Comparison of ENCODE assay signal across 8 mouse cellular contexts in genomic region chr4:155601091-155601996, GRCm38 (mm10). TPM values are rescaled to one million over a fixed set of nuclear protein-coding genes. Genes with fewer than 3 reads are reported as not detected.
A peak's percentile ranks its signal among the peaks of the same experiment; 100 is the strongest.
DNase-seq lines count a peak whose midpoint lies in the region; ATAC-seq lines count a peak whose summit lies in the region.

TSS of gene Slc35e2 (plus strand) at chr4:155601416.

- DNase-seq in T-cell, adult 2 months (ENCODE audit: low spot score) = peak; percentile 89
- peak; percentile 95 to 96 for DNase-seq in cerebellum, postnatal 36 days
- peak; percentile 88 for DNase-seq in gastrocnemius, adult 18-20 months (ENCODE audit: low spot score)
- peak; percentile 85 to 91 for DNase-seq in left cerebral cortex, adult 18-20 months (ENCODE audit: low spot score in 2 of 2)
- peak; percentile 92 for DNase-seq in right cerebral cortex, adult 18-20 months
- DNase-seq in urinary bladder, postnatal 10 days (ENCODE audit: low spot score) = peak; percentile 74

- H3K9ac ChIP-seq in hindbrain, embryonic 16.5 days (ENCODE audit: low read depth, low read length) = peak within 1 kb of the TSS; percentile 94

- under 1% methylated on average over 60 of the region's 65 CpGs for WGBS in hindbrain, embryonic 16.5 days
- WGBS in macrophage (ENCODE audit: missing documents) = under 1% methylated on average over 55 of the region's 65 CpGs

- H3K4me3 ChIP-seq in hindbrain, embryonic 16.5 days (ENCODE audit: low read length) = peak within 1 kb of the TSS; percentile 91
- peak within 1 kb of the TSS; percentile 54 for H3K4me3 ChIP-seq in macrophage (ENCODE audit: inconsistent target)

- H3K79me2 ChIP-seq in macrophage (ENCODE audit: inconsistent target) = peaks cover 31% of the 10 kb centered on the region

- peak within 1 kb of the TSS; percentile 59 for H3K4me2 ChIP-seq in hindbrain, embryonic 16.5 days (ENCODE audit: low read length)

- peak within 1 kb of the TSS; percentile 100 for H3K27ac ChIP-seq in hindbrain, embryonic 16.5 days (ENCODE audit: low read depth, low read length)
- peak within 1 kb of the TSS; percentile 91 for H3K27ac ChIP-seq in macrophage

- H3K4me1 ChIP-seq in hindbrain, embryonic 16.5 days (ENCODE audit: control insufficient read depth, insufficient read depth, low read depth, low read length) = peaks cover 11% of the 10 kb centered on the region

- no peaks in the 10 kb centered on the region for H3K36me3 ChIP-seq in hindbrain, embryonic 16.5 days (ENCODE audit: control insufficient read depth, insufficient read depth, low read length)
- no peaks in the 10 kb centered on the region for H3K36me3 ChIP-seq in macrophage (ENCODE audit: inconsistent target)

- ATAC-seq in hindbrain, embryonic 16.5 days = peak; percentile 97

- H3K9me3 ChIP-seq in hindbrain, embryonic 16.5 days (ENCODE audit: control insufficient read depth, low read length) = no peaks in the 10 kb centered on the region

- no peaks in the 10 kb centered on the region for H3K27me3 ChIP-seq in hindbrain, embryonic 16.5 days (replicated peaks; ENCODE audit: control insufficient read depth, insufficient read depth, low read length)

RNA-seq across cellular contexts. Expression of gene Slc35e2, which starts in this region (rescaled TPM):
- 1 to 10 TPM; 3.8 to 4.4 TPM for total RNA-seq in gastrocnemius, adult 18-20 months (2021)
- 12.3 and 16.4 TPM in 2 replicates for polyA plus RNA-seq in hindbrain, embryonic 16.5 days (2015; fragmentation: Nextera tagmentation; extraction: Ambion mirVana)
- total RNA-seq in left cerebral cortex, adult 18-20 months (2021) = 10 to 100 TPM; 47.2 to 48.9 TPM
- 10 to 100 TPM in 15 of 26 experiments, 1 to 10 TPM in 11; 3.4 to 20.6 (median 13.1) TPM for total RNA-seq in macrophage (2018; cell fraction: chromatin; rRNA removed)
- total RNA-seq in macrophage (2018; cell fraction: cytosol; rRNA removed) = 10 to 100 TPM in 12 of 26 experiments, 1 to 10 TPM in 14; 5.2 to 12.7 (median 9.7) TPM
- 10 to 100 TPM in 19 of 26 experiments, 1 to 10 TPM in 7; 4.0 to 19.3 (median 12.7) TPM for total RNA-seq in macrophage (2018; cell fraction: nucleus; rRNA removed)
- polyA plus RNA-seq in macrophage (2018) = 4.6 to 4.9 TPM (median 4.8 TPM) in 3 replicates

Comparison
In these comparisons a context has a peak if more than half of its experiments do, and no peak if none do; other contexts are left out.
1. Peak in every context shown above with its lines: DNase-seq, ATAC-seq, H3K4me3 ChIP-seq and H3K27ac ChIP-seq.
2. RNA of gene Slc35e2 (total RNA-seq): 47.2 to 48.9 TPM in left cerebral cortex, adult 18-20 months; 3.8 to 4.4 TPM in gastrocnemius, adult 18-20 months; every median in the first group is over 4 times any median in the second.